Mouse (Mus musculus) spleen, postnatal 36 days (tissue): ENCODE results near the gene D430042O09Rik.
"Not testable (repeated sequence)": the region's sequence is repeated elsewhere in the genome, so short reads cannot be mapped to it uniquely, and the experiment has no call there.

Experiments used
- DNase-seq, 2 experiments: peaks; one replicate each; pipeline ENCODE4 v3.0.0; 2022; ENCODE audit warnings: low spot score in 2 of 2, mixed read lengths in 1 of 2

The D430042O09Rik gene

GRCm38 (mm10) chr7:125707593-125708022 lies at the start of gene D430042O09Rik, which contains the start of gene Gtf3c1:
TSS of gene D430042O09Rik (plus strand) at chr7:125707888.
TSS of gene Gtf3c1 (minus strand) at chr7:125707780.
- peak; percentile 100 for DNase-seq

GRCm38 (mm10) chr7:125663654-125664053 lies 44.0 kb upstream of the D430042O09Rik start:
- no peak for DNase-seq

- no peak for DNase-seq
Observed at GRCm38 (mm10) chr7:125670865-125671264, 36.8 kb upstream of the D430042O09Rik start.

- DNase-seq: no peak
Observed at GRCm38 (mm10) chr7:125671396-125671795, 36.3 kb upstream of the D430042O09Rik start.

- DNase-seq: peak in 1 of 2 experiments; percentile 24
Observed at GRCm38 (mm10) chr7:125674916-125675315, 32.8 kb upstream of the D430042O09Rik start.

GRCm38 (mm10) chr7:125678756-125679155 lies 28.9 kb upstream of the D430042O09Rik start:
- DNase-seq: no peak

- DNase-seq: peak; percentile 15 to 26
Observed at GRCm38 (mm10) chr7:125679936-125680335, 27.8 kb upstream of the D430042O09Rik start.

- no peak for DNase-seq
Observed at GRCm38 (mm10) chr7:125690516-125690915, 17.2 kb upstream of the D430042O09Rik start.

- no peak for DNase-seq
Observed at GRCm38 (mm10) chr7:125694056-125694455, 13.6 kb upstream of the D430042O09Rik start.

GRCm38 (mm10) chr7:125702791-125703190 lies 4.9 kb upstream of the D430042O09Rik start:
- DNase-seq: no peak

GRCm38 (mm10) chr7:125707186-125707585 lies 502 bp upstream of the D430042O09Rik start:
- peak in 1 of 2 experiments; percentile 51 for DNase-seq

GRCm38 (mm10) chr7:125708100-125708499 lies 412 bp downstream of the D430042O09Rik start:
- no peak for DNase-seq

GRCm38 (mm10) chr7:125713542-125714055 lies 5.9 kb downstream of the D430042O09Rik start:
- DNase-seq: not testable (repeated sequence)

- no peak for DNase-seq
Observed at GRCm38 (mm10) chr7:125714803-125715202, 7.1 kb downstream of the D430042O09Rik start.

GRCm38 (mm10) chr7:125716724-125717123 lies 9.0 kb downstream of the D430042O09Rik start:
- DNase-seq: no peak

- no peak for DNase-seq
Observed at GRCm38 (mm10) chr7:125717612-125718011, 9.9 kb downstream of the D430042O09Rik start.

- no peak for DNase-seq
Observed at GRCm38 (mm10) chr7:125720370-125720769, 12.7 kb downstream of the D430042O09Rik start.

- no peak for DNase-seq
Observed at GRCm38 (mm10) chr7:125721033-125721432, 13.3 kb downstream of the D430042O09Rik start.

GRCm38 (mm10) chr7:125722127-125722526 lies 14.4 kb downstream of the D430042O09Rik start:
- no peak for DNase-seq

- DNase-seq: no peak
Observed at GRCm38 (mm10) chr7:125723189-125723972, 15.7 kb downstream of the D430042O09Rik start.

- no peak for DNase-seq
Observed at GRCm38 (mm10) chr7:125731679-125732078, 24.0 kb downstream of the D430042O09Rik start.

- no peak for DNase-seq
Observed at GRCm38 (mm10) chr7:125733791-125734190, 26.1 kb downstream of the D430042O09Rik start.
